Comparison of ENCODE assay signal across 8 mouse cellular contexts in the genomic region with DNA sequence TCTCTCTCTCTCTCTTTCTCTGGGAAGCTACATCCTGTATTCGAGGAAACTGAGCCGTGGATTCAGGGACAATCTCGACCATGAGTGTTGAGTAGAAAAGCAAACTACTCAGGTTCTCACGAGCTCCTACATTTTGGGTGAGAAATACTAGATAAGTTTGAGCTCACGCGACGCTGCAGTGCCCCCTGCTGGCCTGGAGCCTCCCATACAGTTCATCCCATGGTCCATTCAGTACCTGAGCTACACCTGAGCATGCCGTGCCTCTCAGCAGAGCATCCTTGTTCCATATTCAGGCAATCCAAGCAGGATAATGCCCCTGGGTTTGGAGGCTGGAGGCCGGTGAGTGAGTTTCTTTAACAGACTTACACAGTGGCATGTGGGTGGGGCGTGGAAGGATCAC. TPM values are rescaled to one million over a fixed set of nuclear protein-coding genes. Genes with fewer than 3 reads are reported as not detected.
DNase-seq lines count a peak whose midpoint lies in the region; ATAC-seq and TF ChIP-seq lines count a peak whose summit lies in the region.

No protein-coding gene starts in this region.

- DNase-seq in A20 (ENCODE audit: low read depth, low spot score) (peak; percentile 56), G1E (ENCODE audit: low spot score) (no peak)
- peak; percentile 66 for DNase-seq in cerebellum, adult 8-10 months
- peak; percentile 53 to 77 for DNase-seq in frontal cortex, postnatal 36 days (ENCODE audit: low spot score in 2 of 2)
- DNase-seq in kidney, postnatal 10 days: peak; percentile 82
- DNase-seq in lung, postnatal 14 days: peak; percentile 76
- DNase-seq in right cerebral cortex, adult 18-20 months: peak; percentile 40
- peak; percentile 30 for DNase-seq in urinary bladder, postnatal 10 days (ENCODE audit: low spot score)

- H3K4me3 ChIP-seq in G1E (ENCODE audit: low read depth, low read length): no peak overlapping the region

- H3K9me3 ChIP-seq in G1E (replicated peaks): no peaks in the 10 kb centered on the region

- H3K4me1 ChIP-seq in G1E (ENCODE audit: insufficient read depth, low read depth, low read length): 0 out of 2 replicates have a peak, but pooled peaks cover 2% of the 10 kb centered on the region

- TF ChIP-seq CTCF in G1E (IDR thresholded peaks at IDR 0.05; ENCODE audit: low read depth, low read length): peak; percentile 71

- no peaks in the 10 kb centered on the region for H3K36me3 ChIP-seq in G1E (replicated peaks)

- no peak for ATAC-seq in G1E (ENCODE audit: extremely low read depth, insufficient number of reproducible peaks, low FRiP score, poor library complexity, severe bottlenecking)

- H3K27me3 ChIP-seq in G1E (ENCODE audit: insufficient read depth, low read length): 0 out of 2 replicates have a peak, but pooled peaks cover 3% of the 10 kb centered on the region

RNA-seq across cellular contexts. Expression of a gene that starts 22.9 kb away (rescaled TPM):
- total RNA-seq in G1E (2014; fragmentation: Nextera tagmentation): 1.2 and 2.1 TPM in 2 replicates
- total RNA-seq in G1E (2017): 1.9 TPM in 2 replicates
- polyA plus RNA-seq in G1E (2012): 1.2 and 1.5 TPM in 2 replicates
